Mouse (Mus musculus) hindbrain, postnatal 0 days (tissue): ENCODE data around the gene Hadhb. TPM values are rescaled to one million over a fixed set of nuclear protein-coding genes. Genes with fewer than 3 reads are reported as not detected.

Experiments
- ATAC-seq: fragments of 200-750 bp; cut with Nextera tagmentation; 2 replicates; pipeline ENCODE4 v1.8.0; 2017; ENCODE audit warnings: mild to moderate bottlenecking, moderate TSS enrichment, moderate library complexity
- DNase-seq: peaks from one replicate; pipeline ENCODE4 v3.0.0-alpha.2; 2015; ENCODE audit warnings: low spot score
- H3K27ac ChIP-seq: fragments of 300-500 bp; sonication (generic); 2 replicates; pipeline ENCODE4 v1.5.1; 2014; ENCODE audit warnings: mild to moderate bottlenecking
- H3K27me3 ChIP-seq: fragments of 300-500 bp; sonication (generic); 2 replicates; pipeline ENCODE4 v1.6.1; 2014; ENCODE audit warnings: low read length, mixed read lengths; ENCODE audit not compliant: insufficient read depth
- H3K36me3 ChIP-seq: fragments of 300-500 bp; sonication (generic); 2 replicates; pipeline ENCODE4 v1.6.1; 2014; ENCODE audit warnings: low read length, mixed read lengths; ENCODE audit not compliant: insufficient read depth
- H3K4me1 ChIP-seq: fragments of 300-500 bp; sonication (generic); 2 replicates; pipeline ENCODE4 v1.6.1; 2014; ENCODE audit warnings: antibody characterized with exemption, low read length, mixed read lengths; ENCODE audit not compliant: insufficient read depth
- H3K4me2 ChIP-seq: fragments of 300-500 bp; sonication (generic); 2 replicates; pipeline ENCODE4 v1.6.1; 2014; ENCODE audit warnings: low read depth, mild to moderate bottlenecking, low read length, moderate library complexity, mixed read lengths
- H3K4me3 ChIP-seq: fragments of 300-500 bp; sonication (generic); 2 replicates; pipeline ENCODE4 v1.5.1; 2014; ENCODE audit warnings: low read length
- H3K9ac ChIP-seq: fragments of 300-500 bp; sonication (generic); replicated peaks from 2 replicates; pipeline ENCODE4 v1.6.1; 2014; ENCODE audit warnings: mild to moderate bottlenecking, low read length, moderate library complexity, mixed read lengths
- H3K9me3 ChIP-seq: fragments of 300-500 bp; sonication (generic); 2 replicates; pipeline ENCODE4 v1.6.1; 2016; ENCODE audit warnings: low read length, mixed read lengths
- CTCF ChIP-seq: IDR thresholded peaks from 2 replicates; pipeline ENCODE4 v1.5.1; 2016; ENCODE audit warnings: antibody characterized with exemption, control low read depth, low read depth
- WGBS: fragments of 180-500 bp; shearing (Covaris S2); extraction: QIAGEN DNeasy Blood & Tissue Kit; methylation state at CpG from one replicate; pipeline ENCODE4 v1.1.7; 2014; 5-methylcytosine and 5-hydroxymethylcytosine counted together
- polyA plus RNA-seq: library from polyadenylated mRNA; unstranded; fragments of >200 nt; fragmentation: Nextera tagmentation; extraction: Ambion mirVana; gene quantifications from 2 replicates; pipeline ENCODE4 v1.2.1, GENCODE M21; 2015
- total RNA-seq: library from RNA; depleted of rRNA; stranded (reverse); fragments of >200 nt; gene quantifications from 2 replicates; pipeline ENCODE4 v1.2.3, GENCODE M21; 2014

Hadhb gene
- total and polyA plus RNA-seq, 2 experiments from 2014 or later, result 59.9 to 68.3 TPM

- 5% methylated on average over 28 of the region's 28 CpGs for WGBS
- no peak for TF ChIP-seq CTCF
- ATAC-seq (no peak; the same call in 1 of the 2 replicates), DNase-seq (no peak)
- H3K9ac ChIP-seq, result peak overlapping the region; percentile 56
- H3K4me3 ChIP-seq, result peak overlapping the region; percentile 54
- no peaks in the 10 kb centered on the region for H3K9me3 ChIP-seq
- H3K4me1 ChIP-seq, result peaks cover 19% of the 10 kb centered on the region
- H3K27me3 ChIP-seq, result no peaks in the 10 kb centered on the region
- peak overlapping the region; percentile 69; the same call in 1 of the 2 replicates for H3K27ac ChIP-seq
- peak overlapping the region; percentile 67 for H3K4me2 ChIP-seq
- peaks cover 15% of the 10 kb centered on the region for H3K36me3 ChIP-seq
Measured at GRCm38 (mm10) chr5:30114761-30115140, 40.3 kb upstream of the Hadhb start.

- peak; percentile 43; the same call in 1 of the 2 replicates for TF ChIP-seq CTCF
- no peaks in the 10 kb centered on the region for H3K9me3 ChIP-seq
- WGBS, result 51% methylated on average over 10 of the region's 10 CpGs
- ATAC-seq, result no peak
- H3K4me2 ChIP-seq, result no peak overlapping the region
- H3K4me1 ChIP-seq, result peaks cover 12% of the 10 kb centered on the region
- no peak for DNase-seq
- H3K27me3 ChIP-seq, result no peaks in the 10 kb centered on the region
- no peak overlapping the region for H3K27ac ChIP-seq
- no peak overlapping the region for H3K9ac ChIP-seq
- no peak overlapping the region for H3K4me3 ChIP-seq
- peaks cover 25% of the 10 kb centered on the region for H3K36me3 ChIP-seq
Measured at GRCm38 (mm10) chr5:30115718-30116117, 39.3 kb upstream of the Hadhb start.

- H3K4me2 ChIP-seq, result no peak overlapping the region
- H3K27ac ChIP-seq, result no peak overlapping the region
- peaks cover 4% of the 10 kb centered on the region; the same call in 1 of the 2 replicates for H3K4me1 ChIP-seq
- H3K36me3 ChIP-seq, result peaks cover 46% of the 10 kb centered on the region
- 82% methylated on average over 1 of the region's 1 CpGs for WGBS
- no peak overlapping the region for H3K9ac ChIP-seq
- H3K27me3 ChIP-seq, result no peaks in the 10 kb centered on the region
- H3K9me3 ChIP-seq, result no peaks in the 10 kb centered on the region
- TF ChIP-seq CTCF, result no peak
- H3K4me3 ChIP-seq, result no peak overlapping the region
- no peak for DNase-seq
- ATAC-seq, result no peak
Measured at GRCm38 (mm10) chr5:30118018-30118417, 37.0 kb upstream of the Hadhb start.

GRCm38 (mm10) chr5:30119163-30119562 is 35.9 kb upstream of the Hadhb start:
- no peak overlapping the region for H3K4me3 ChIP-seq
- H3K4me1 ChIP-seq, result peaks cover 2% of the 10 kb centered on the region; the same call in 1 of the 2 replicates
- no peaks in the 10 kb centered on the region for H3K27me3 ChIP-seq
- H3K27ac ChIP-seq, result no peak overlapping the region
- TF ChIP-seq CTCF, result no peak
- no peaks in the 10 kb centered on the region for H3K9me3 ChIP-seq
- DNase-seq, result no peak
- peaks cover 49% of the 10 kb centered on the region for H3K36me3 ChIP-seq
- ATAC-seq, result no peak
- H3K4me2 ChIP-seq, result no peak overlapping the region
- 76% methylated on average over 6 of the region's 6 CpGs for WGBS
- no peak overlapping the region for H3K9ac ChIP-seq

GRCm38 (mm10) chr5:30120106-30120505 is 34.9 kb upstream of the Hadhb start:
- no peak for ATAC-seq
- H3K27me3 ChIP-seq, result no peaks in the 10 kb centered on the region
- H3K36me3 ChIP-seq, result peaks cover 54% of the 10 kb centered on the region
- no peaks in the 10 kb centered on the region for H3K4me1 ChIP-seq
- no peak overlapping the region for H3K4me2 ChIP-seq
- WGBS, result 81% methylated on average over 7 of the region's 7 CpGs
- no peak overlapping the region for H3K9ac ChIP-seq
- H3K27ac ChIP-seq, result no peak overlapping the region
- no peak for DNase-seq
- TF ChIP-seq CTCF, result no peak
- H3K4me3 ChIP-seq, result no peak overlapping the region
- H3K9me3 ChIP-seq, result no peaks in the 10 kb centered on the region

- no peak for ATAC-seq
- Histone ChIP-seq H3K9me3 (no peaks in the 10 kb centered on the region), H3K36me3 (peaks cover 52% of the 10 kb centered on the region), H3K4me1 (no peaks in the 10 kb centered on the region), H3K27ac (no peak overlapping the region), H3K4me2 (no peak overlapping the region), H3K4me3 (no peak overlapping the region), H3K27me3 (no peaks in the 10 kb centered on the region), H3K9ac (no peak overlapping the region)
- no peak for DNase-seq
- 91% methylated on average over 6 of the region's 6 CpGs for WGBS
- no peak for TF ChIP-seq CTCF
Measured at GRCm38 (mm10) chr5:30122481-30122880, 32.6 kb upstream of the Hadhb start.

- H3K4me2 ChIP-seq, result no peak overlapping the region
- no peaks in the 10 kb centered on the region for H3K4me1 ChIP-seq
- no peak overlapping the region for H3K9ac ChIP-seq
- 41% methylated on average over 5 of the region's 5 CpGs for WGBS
- no peaks in the 10 kb centered on the region for H3K9me3 ChIP-seq
- H3K4me3 ChIP-seq, result no peak overlapping the region
- DNase-seq (peak; percentile 74), ATAC-seq (no peak)
- TF ChIP-seq CTCF, result peak; percentile 81
- no peak overlapping the region for H3K27ac ChIP-seq
- no peaks in the 10 kb centered on the region for H3K27me3 ChIP-seq
- peaks cover 61% of the 10 kb centered on the region; the same call in 1 of the 2 replicates for H3K36me3 ChIP-seq
Measured at GRCm38 (mm10) chr5:30125587-30125986, 29.5 kb upstream of the Hadhb start.
